Mouse (Mus musculus) thymus, postnatal 0 days (tissue): ENCODE data around the gene Irs3. TPM values are rescaled to one million over a fixed set of nuclear protein-coding genes. Genes with fewer than 3 reads are reported as not detected.

Experiments used
- DNase-seq: peaks from one replicate; pipeline ENCODE4 v3.0.0-alpha.2; 2015; ENCODE audit warnings: low spot score
- polyA plus RNA-seq: library from polyadenylated mRNA; unstranded; fragments of >200 nt; fragmentation: Nextera tagmentation; extraction: Ambion mirVana; gene quantifications from 2 replicates; pipeline ENCODE4 v1.2.1, GENCODE M21; 2015

Gene Irs3
- polyA plus RNA-seq = 0.09 TPM in 1 of 2 replicates, not detected in the other

- no peak for DNase-seq
Measured at GRCm38 (mm10) chr5:137645652-137646091, at the start of gene Irs3. Gene Irs3 (minus strand): TSS chr5:137645714.

GRCm38 (mm10) chr5:137694796-137695195 lies 49.3 kb upstream of the Irs3 start:
- DNase-seq = no peak

DNA sequence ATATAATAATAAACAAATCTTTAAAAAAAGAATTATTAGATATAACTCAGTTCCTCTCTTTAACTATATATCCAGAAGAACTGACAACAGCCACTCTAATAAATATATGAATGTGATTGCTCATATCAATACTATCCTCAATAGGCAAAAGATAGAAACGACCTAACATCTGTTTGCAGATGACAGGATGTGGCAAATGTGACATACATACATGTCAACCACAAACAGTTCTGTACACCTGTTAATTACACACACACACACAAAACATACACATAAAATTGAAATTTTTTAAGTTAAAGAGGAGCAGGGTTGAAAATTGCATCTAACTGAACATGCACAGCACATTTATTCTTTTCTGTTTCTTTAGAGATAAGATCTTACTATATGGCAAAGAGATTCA lies 46.4 kb upstream of the Irs3 start:
- DNase-seq = peak; percentile 79

DNA sequence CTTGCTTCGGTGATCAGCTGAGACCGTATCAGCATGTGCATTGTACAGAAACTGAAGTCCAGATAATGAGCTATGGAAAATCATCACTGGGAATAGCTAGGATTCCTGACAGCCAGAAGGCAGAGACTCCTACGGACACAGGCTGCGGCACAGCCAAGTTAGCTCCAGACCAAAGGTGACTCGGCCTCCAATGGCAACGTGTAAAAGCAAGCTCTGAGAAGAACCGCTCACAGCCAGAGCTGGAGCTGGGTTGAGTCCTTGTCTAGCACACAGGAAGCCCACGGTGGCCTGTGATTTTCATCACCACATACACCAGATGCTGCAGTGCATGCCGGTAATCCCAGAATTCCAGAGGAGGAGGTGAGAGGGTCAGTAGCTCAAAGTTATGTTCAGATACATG lies 45.0 kb upstream of the Irs3 start:
- DNase-seq = peak; percentile 38

DNA sequence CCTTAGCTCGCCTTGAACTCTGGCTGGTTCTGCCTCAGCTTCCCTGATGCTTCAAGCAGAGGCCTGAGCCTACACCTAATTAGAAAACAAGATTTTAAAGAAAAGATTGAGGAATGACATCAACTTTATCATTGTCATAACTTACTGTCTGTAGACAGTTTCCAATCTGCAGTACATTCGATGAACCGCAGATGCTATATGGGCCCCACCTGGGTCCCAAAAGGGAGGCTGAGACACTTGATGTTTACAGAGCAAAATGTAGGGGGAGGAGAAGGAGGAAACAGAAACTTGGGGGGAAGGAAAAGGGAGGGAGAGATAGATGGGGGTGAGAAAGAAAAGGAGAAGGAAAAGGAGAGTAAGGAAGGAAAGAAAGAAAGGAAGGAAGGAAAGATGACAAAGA lies 44.5 kb upstream of the Irs3 start:
- peak; percentile 57 for DNase-seq

DNA sequence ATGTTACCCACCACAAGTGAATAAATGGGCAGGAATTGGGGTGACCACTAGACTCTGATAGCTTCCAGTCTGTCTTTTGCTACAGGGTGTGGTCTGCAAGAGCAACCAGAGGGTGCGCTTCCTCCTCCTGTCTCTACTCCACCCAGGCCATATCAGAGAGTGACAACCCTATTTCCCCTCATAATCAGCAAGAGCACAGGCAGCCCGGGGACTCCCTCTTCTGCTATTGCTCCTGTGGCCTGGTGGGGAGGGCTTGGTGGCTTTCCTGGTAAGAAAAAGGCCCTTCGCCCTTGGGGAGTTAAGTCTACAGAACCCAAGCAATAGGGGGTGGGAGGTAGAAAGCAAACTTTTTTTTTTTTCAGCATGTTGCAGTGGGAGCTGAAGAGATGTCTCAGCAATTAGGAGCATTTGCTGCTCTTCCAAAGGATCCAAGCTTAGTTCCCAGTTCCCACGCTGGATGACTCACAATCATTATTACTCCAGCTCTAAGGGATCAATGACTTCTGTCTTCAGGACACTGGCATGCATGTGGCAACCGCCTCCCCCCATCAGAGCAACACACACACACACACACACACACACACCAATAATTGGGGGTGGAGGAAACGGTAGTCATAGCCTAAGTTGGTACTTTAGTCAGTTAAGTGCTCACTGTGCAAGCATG lies 40.7 kb upstream of the Irs3 start:
- peak; percentile 53 for DNase-seq

GRCm38 (mm10) chr5:137685653-137686052 lies 40.1 kb upstream of the Irs3 start:
- DNase-seq = no peak

DNA sequence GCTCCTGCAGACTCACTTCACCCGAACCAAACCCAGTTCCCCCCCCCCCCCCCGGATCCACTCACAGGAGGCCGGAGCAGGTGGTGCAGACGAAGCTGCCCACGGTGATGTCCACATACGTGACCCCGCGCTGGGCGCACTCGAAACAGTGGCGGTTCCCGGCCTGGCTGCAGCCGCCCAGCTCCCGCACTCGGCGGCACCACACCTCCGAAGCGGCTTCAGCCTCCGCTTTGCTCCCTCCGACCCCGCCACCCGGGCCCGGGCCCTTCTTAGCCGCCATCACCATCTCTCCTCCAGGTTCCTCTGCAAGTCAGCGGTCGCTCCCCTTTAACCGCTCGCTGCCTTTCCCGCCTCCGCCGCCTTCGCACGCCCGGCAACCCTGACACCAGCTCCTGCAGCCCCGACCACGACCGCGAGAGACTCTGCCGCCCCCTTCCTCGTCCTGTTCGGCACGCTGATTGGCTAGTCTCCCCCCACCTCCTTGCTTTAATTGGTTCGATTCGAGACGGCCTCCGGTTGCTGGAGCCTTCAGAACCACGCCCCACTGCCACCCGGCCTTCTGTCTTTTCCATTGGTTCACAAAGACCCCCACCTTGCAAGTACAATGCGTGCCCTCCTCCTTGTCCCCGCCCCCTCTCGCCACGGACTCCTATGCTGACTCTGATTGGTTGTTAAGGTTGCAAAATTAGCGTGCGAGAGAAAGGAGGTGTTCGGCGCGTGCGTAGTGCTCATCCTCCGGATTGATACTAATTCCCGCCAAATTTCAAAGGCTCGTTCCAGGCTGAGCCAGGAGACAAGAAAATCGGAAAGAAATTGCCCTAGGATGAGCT lies 39.0 kb upstream of the Irs3 start, which contains the start of gene Agfg2:
Gene Agfg2 (minus strand): TSS at position 433 of the 830 bp plus-strand sequence.
- peak; percentile 100 for DNase-seq

- DNase-seq = peak; percentile 59
Measured at GRCm38 (mm10) chr5:137683388-137684293, 38.1 kb upstream of the Irs3 start.

- no peak for DNase-seq
Measured at GRCm38 (mm10) chr5:137682526-137682925, 37.0 kb upstream of the Irs3 start.

DNA sequence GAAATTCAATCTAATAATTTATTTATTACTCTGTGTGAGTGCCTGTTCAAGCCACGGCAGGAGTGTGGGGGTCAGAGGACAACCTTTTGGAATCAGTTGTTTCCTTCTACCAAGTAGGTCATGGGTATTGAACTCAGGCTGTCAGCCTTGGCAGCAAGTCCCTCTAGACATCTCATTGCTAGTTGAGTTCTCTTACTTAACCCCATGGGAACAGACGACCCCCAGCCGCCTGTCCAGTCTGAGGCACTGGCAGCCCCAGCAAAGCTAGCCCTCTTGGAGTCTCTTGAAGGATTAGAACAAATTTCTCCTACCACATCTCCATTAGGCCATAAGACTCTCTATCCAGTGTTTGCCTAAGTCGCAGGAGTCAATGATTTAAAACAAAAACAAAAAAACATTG lies 34.2 kb upstream of the Irs3 start:
- no peak for DNase-seq

DNA sequence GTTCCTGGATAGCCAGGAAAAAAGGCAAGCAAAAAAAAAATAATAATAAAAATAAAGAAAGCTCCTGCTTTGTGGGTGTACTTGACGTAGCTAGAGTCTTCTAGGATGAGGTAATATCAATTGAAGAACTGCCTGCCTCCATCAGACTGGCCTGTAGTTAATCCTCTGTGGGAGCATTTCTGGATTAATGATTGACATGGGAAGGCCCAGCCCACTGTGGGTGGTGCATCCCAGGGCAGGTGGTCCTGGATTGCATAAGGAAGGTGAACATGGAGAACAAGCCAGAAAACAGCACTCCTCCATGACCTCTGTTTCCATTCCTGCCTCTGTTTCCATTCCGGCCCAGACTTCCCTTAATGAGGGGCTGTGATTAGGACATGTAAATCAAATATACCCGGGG lies 33.2 kb upstream of the Irs3 start:
- DNase-seq = no peak

DNA sequence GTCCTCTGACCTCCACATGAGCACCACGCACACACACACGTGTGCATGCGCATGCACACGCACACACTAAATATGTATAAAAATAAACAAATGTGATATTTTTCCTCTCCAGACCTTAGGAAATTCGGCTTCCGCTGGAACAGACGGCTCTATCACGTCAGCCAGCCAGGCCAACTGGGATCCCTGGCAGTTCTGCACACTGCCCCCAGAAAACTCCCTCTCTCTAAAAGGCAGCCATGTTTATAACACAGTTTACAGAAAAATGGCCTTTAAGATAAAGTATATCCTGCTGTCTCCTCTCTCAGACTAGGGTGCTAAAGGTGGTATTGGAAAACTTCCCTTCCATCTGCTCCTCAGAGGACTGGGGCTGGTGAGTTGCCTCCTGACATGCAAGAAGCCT lies 32.3 kb upstream of the Irs3 start:
- DNase-seq = no peak

DNA sequence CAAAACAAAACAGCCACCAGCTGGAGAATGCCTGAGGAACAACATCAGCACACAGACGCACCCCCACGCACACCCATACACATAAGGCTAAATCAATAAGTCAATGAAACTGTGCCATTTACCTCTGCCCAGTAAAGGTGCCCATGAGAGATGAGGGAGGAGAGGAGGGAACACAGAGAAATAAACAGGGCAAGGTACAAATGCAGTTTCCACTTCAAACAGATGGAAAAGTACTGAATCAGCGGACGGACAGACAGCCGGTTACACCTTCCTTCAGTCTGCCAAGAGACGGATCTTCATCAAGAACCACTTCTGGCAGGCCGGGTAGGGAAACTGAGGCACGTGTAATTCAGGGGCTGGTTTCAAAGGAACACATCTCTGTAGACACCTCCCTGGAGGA lies 29.3 kb upstream of the Irs3 start:
- DNase-seq = no peak

DNA sequence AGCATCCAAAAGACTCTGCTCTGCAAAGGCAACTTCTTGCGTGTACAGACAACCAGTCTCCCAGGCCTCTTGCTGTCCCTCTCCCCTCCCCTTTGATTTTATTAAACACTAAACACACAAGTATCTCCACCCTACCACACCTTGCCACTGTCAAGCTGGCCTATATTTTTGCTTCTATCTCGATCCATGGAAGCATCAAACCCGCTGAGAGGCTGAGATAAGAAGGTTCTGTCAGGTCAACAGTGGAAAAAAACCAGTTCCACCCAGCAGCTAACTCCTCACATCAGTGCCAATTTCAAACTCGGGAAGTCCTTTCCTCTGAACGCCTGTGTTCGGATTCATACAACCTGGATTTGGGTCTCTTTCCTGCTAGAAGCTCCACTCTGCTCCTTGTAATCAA lies 27.5 kb upstream of the Irs3 start:
- no peak for DNase-seq

DNA sequence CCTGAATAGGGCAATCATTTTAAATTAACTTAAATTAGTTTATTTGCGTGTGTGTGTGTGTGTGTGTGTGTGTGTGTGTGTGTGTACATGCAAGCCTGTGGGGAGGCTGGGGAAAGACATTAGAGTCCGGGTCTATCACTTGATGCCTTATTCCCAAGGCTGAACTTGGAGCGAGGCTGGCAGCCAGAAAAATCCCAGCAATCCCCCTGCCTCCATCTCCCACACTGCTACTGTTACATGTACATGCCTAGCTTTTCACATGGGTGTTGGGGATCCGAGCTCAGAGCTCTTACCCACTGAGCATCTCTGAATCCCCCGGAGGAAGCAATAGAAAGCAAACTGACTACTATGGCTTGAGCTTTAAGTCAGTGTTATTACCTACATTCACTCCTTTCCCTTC lies 26.8 kb upstream of the Irs3 start:
- DNase-seq = no peak

DNA sequence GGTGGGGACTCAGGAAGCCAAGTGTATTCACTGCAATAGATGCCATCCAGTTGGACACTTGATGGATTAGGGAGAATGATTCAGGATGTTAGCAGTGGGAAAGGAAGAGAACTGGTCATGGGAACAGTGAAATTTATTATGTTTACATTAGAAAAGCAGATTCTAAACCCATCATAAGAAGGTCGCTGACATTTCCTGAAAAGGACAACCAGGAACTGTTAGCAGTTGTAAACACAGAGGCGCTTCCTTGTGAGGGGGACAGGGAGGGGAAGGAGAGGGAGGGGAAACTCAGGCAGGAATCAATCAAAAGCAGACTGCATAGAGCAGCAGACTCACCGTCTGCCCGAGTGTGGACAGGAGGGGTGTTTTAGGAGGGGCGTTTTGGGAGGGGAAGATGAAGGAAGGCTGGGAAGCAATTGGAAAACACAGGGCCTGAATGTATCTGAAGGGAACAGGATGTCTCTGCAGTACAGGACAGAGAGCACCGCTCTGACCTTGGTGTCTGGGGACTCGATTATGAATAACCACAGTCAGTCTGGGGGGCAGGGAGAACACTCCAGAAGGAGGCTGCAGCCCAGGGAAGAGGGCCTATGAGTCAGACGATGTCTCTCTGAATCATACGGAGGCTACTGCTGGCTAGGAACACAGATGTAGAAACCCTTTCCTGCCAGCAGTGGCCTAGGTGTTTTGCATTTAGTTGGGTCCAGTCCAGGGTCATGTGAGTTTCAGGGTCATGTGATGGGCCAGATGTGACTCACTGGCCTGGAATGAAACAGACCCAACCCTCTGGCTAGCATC lies 26.1 kb upstream of the Irs3 start:
- no peak for DNase-seq

DNA sequence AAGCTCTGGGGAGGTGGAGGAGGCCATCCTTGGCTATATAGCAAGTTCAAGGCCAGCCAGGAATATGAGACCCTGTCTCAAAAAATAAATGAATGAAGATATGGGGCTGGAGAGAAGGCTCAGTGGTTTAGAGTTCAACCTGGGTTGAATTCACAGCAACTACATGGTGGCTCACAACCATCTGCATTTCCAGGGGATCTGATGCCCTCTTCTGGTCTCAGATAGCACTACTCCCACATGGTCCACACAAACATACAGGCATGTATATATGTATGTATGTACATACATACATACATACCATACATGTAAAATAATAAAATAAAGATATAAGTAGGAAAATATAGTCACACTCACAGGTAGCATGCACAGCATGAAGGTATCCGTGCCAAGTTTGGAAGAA lies 24.7 kb upstream of the Irs3 start:
- DNase-seq = peak; percentile 59

DNA sequence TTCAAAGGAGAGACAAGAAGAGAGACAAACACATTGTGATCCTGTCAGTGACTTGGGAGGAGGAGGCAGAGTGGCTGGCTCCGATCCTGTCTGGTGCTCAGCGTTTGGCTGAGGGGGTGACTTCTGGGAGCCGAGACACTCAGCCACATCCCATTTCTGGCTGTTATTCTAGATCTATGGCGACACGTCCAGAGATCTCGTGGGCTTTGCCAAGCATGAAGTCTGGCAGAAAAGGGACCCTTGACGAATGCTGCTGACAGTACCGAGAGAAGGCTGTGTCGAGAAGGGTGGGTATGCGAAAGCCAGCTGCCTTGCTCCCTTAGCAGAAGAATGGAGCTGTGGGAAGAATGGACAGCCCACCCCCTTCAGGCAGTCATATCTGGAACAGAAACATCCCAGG lies 23.5 kb upstream of the Irs3 start:
- DNase-seq = no peak

DNA sequence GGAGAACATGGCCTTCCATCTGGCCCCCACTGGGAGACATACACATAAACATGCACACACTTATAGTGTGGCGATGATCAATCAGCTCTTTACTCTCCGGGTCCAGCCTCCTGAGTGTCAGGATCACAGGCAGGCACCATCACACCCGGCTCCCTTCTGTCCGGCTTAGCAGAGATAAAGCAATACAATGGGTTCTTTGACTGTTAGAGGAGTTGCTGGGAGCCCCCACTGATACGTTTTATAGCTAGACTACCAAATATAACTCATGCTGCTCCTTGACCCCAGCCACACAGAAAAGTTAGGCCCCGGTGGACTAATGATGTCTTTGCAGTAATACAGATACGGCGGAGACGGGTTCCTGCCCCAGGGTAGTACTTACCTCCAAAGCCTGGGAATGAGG lies 17.5 kb upstream of the Irs3 start:
- DNase-seq = no peak
